In the genomic region with DNA sequence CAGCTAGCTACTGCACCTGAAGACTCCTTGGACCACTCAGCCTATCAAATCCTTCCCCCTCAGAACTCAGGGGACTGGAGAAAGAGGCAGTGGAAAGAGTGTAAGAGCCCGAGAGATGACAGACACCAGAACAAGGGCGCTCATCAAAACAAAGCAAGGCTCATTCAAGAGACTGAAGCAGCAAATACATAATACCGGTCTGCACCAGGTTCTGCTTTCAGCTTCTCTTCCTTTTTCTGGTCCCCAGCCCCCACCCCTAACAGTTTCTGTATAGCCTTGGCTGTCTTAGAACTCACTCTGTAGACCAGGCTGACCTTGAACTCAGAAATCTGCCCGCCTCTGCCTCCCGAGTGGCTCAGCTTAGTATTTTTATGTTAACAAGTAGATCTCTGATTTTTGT, we compare ENCODE assay signal across 16 mouse cellular contexts.
"Had no signal": no experiment of that assay in that cellular context is flagged by ENCODE, and none has a peak within 500 bp of the region (broad histone marks: within the 10 kb centered on the region; RNA-seq: fewer than 3 reads in every experiment).

No protein-coding gene starts in this region.

- H3K27ac ChIP-seq: neural tube, embryonic 12.5 days; neural tube, embryonic 13.5 days; neural tube, embryonic 15.5 days; stomach, embryonic 15.5 days; stomach, postnatal 0 days had no signal

- H3K9me3 ChIP-seq: neural tube, embryonic 12.5 days; neural tube, embryonic 13.5 days; neural tube, embryonic 15.5 days; stomach, embryonic 15.5 days had no signal

- H3K4me3 ChIP-seq: neural tube, embryonic 12.5 days; neural tube, embryonic 13.5 days; neural tube, embryonic 15.5 days; stomach, embryonic 15.5 days had no signal

- DNase-seq: retina, postnatal 1 day; right cerebral cortex, adult 18-20 months; right cerebral cortex, postnatal 14 days; right cerebral cortex, postnatal 25 days; right cerebral cortex, postnatal 4 days; spleen, adult 18-20 months; thymus, adult 2 months; thymus, postnatal 14 days; thymus, postnatal 25 days; thymus, postnatal 36 days; thymus, postnatal 4 days had no signal
